Mouse (Mus musculus): ENCODE measurements at regions not wholly inside any gene's neighbourhood (a gene's known extent, or its start where the extent isn't known, plus 50 kb on each side); places are given as distances from the start of the nearest gene placed in this dataset. TPM values are rescaled to one million over a fixed set of nuclear protein-coding genes. Genes with fewer than 3 reads are reported as not detected.

DNA sequence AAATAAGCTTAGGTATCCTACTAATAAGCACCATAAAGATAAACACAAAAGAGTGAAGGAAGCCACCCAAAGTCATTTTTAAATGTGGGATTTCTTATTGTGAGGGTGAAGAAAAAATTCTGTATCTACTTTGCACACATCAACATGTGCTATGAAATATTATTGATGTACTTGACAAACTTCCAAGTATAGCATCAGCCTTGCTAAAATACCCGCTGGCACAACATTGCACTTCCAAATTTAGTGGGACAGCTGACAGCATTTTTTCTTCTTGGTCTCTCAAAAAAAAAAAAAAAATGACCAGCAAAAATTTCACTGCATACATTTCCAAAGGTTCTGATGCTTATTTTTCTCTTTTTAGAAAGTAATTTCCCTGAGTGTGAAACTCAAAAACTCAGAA lies 101.9 kb upstream of the Tll1 start:
- no peaks in the 10 kb centered on the region for H3K36me3 ChIP-seq (ENCODE audit: control insufficient read depth, insufficient read depth, low read length)
- DNase-seq (ENCODE audit: low spot score) (no peak), ATAC-seq (ENCODE audit: low FRiP score, low read depth) (no peak)
- H3K27ac ChIP-seq (replicated peaks; ENCODE audit: low read depth, low read length), result no peak overlapping the region
- H3K4me1 ChIP-seq (ENCODE audit: control insufficient read depth, insufficient read depth, low read length), result no peaks in the 10 kb centered on the region
- WGBS, result 94% methylated on average over 1 of the region's 1 CpGs
- TF ChIP-seq POLR2A (IDR thresholded peaks at IDR 0.05; ENCODE audit: borderline replicate concordance, extremely low read depth, insufficient read depth, insufficient read length), result no peak
- H3K9ac ChIP-seq (ENCODE audit: low read depth, low read length, severe bottlenecking), result no peak overlapping the region
- no peak overlapping the region for H3K4me3 ChIP-seq (replicated peaks; ENCODE audit: low read length)
- H3K9me3 ChIP-seq (ENCODE audit: control insufficient read depth, low read length), result no peaks in the 10 kb centered on the region
- no peak overlapping the region for H3K4me2 ChIP-seq (replicated peaks; ENCODE audit: low read depth, low read length, severe bottlenecking)
- no peaks in the 10 kb centered on the region for H3K27me3 ChIP-seq (ENCODE audit: control insufficient read depth, insufficient read depth, low read length)

DNA sequence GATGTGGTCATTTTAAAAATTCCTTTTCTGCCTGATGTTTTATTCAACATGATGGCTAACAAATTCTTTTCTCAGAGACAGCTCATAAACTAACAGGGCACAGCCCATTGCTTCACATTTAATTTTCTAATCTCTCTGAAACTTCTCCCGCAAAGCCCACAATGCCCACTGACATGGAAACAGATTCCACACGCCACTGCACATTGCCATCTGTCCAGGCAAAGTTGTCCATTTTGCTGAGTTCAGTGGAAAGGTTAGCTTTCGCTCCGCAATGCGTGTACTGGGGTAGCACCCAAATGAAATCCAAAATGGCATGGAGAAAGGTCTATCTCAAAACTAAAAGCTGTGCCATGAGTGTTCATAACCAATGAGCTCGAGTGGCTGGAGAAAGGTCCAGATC lies 76.7 kb upstream of the Tll1 start:
- no peaks in the 10 kb centered on the region for H3K4me1 ChIP-seq (ENCODE audit: control insufficient read depth, insufficient read depth, low read length)
- no peak overlapping the region for H3K4me2 ChIP-seq (replicated peaks; ENCODE audit: low read depth, low read length, severe bottlenecking)
- no peaks in the 10 kb centered on the region for H3K36me3 ChIP-seq (ENCODE audit: control insufficient read depth, insufficient read depth, low read length)
- H3K4me3 ChIP-seq (replicated peaks; ENCODE audit: low read length), result no peak overlapping the region
- no peak for TF ChIP-seq POLR2A (IDR thresholded peaks at IDR 0.05; ENCODE audit: borderline replicate concordance, extremely low read depth, insufficient read depth, insufficient read length)
- ATAC-seq (ENCODE audit: low FRiP score, low read depth), result no peak
- H3K9me3 ChIP-seq (ENCODE audit: control insufficient read depth, low read length), result no peaks in the 10 kb centered on the region
- no peak overlapping the region for H3K27ac ChIP-seq (replicated peaks; ENCODE audit: low read depth, low read length)
- H3K9ac ChIP-seq (ENCODE audit: low read depth, low read length, severe bottlenecking), result no peak overlapping the region
- H3K27me3 ChIP-seq (ENCODE audit: control insufficient read depth, insufficient read depth, low read length), result no peaks in the 10 kb centered on the region
- WGBS, result 88% methylated on average over 6 of the region's 6 CpGs
- DNase-seq (ENCODE audit: low spot score), result no peak

DNA sequence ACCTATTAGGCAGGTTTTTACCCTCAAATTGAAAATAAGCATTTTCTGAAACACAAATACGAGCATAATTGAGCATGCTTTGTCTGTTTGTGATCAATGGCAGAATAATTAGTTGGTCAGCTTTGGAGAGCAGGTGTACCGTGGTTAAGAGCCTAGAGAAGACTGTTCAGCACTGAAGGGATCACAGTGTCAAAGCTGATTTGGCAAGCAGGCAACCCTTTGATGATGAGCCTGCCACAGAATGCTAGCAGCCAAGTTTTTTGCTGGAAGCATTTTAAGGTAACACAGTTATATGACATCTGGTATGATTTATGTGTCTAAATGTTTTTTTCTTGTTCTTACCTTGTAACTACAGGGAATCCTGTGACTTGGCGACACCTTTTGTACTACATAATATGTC lies 75.5 kb upstream of the Tll1 start:
- ATAC-seq (ENCODE audit: low FRiP score, low read depth) (no peak), DNase-seq (ENCODE audit: low spot score) (no peak)
- WGBS, result 43% methylated on average over 3 of the region's 3 CpGs
- Histone ChIP-seq H3K4me2 (replicated peaks; ENCODE audit: low read depth, low read length, severe bottlenecking) (no peak overlapping the region), H3K27me3 (ENCODE audit: control insufficient read depth, insufficient read depth, low read length) (no peaks in the 10 kb centered on the region), H3K27ac (replicated peaks; ENCODE audit: low read depth, low read length) (no peak overlapping the region), H3K4me3 (replicated peaks; ENCODE audit: low read length) (no peak overlapping the region), H3K9ac (ENCODE audit: low read depth, low read length, severe bottlenecking) (no peak overlapping the region), H3K36me3 (ENCODE audit: control insufficient read depth, insufficient read depth, low read length) (no peaks in the 10 kb centered on the region), H3K4me1 (ENCODE audit: control insufficient read depth, insufficient read depth, low read length) (no peaks in the 10 kb centered on the region), H3K9me3 (ENCODE audit: control insufficient read depth, low read length) (no peaks in the 10 kb centered on the region)
- TF ChIP-seq POLR2A (IDR thresholded peaks at IDR 0.05; ENCODE audit: borderline replicate concordance, extremely low read depth, insufficient read depth, insufficient read length), result no peak

DNA sequence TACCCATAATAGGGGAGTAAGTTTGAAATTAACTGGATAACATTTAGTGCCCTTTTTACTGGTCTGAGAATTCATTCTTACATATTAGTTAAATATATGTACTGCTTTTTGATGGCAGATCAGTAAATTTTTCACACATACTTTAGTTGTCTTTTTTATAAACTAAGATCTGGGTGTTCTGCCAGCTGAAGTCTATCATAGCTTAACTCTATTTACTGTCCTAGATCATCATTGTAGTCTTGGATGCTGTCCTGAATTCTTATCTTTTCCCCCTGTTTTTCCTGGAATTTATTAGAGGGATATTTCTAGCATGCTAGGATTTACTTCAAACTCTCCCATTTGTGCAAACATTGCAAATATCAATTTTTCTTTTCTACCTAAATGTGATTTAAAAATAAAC lies 74.3 kb upstream of the Tll1 start:
- no peak for ATAC-seq (ENCODE audit: low FRiP score, low read depth)
- Histone ChIP-seq H3K36me3 (ENCODE audit: control insufficient read depth, insufficient read depth, low read length) (no peaks in the 10 kb centered on the region), H3K4me2 (replicated peaks; ENCODE audit: low read depth, low read length, severe bottlenecking) (no peak overlapping the region)

DNA sequence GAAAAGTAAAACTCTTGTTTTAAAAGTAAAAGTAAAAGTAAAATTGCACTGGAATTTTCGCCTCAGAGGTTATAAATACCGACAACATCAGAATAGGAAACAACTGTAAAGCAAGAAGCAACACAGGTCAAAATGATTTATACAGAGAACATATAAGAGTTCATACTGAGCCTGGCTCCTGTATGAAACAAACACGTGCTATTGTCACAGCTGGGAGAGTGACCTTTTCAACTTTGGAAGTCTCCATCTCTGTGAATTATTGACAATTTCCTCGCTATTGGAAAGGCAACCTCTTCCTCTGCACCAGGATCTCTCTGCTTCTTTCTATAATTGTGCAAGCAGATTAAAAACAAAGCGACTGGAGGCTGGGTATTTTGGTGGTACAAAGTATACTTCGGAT lies 70.0 kb upstream of the Tll1 start:
- Histone ChIP-seq H3K9ac (ENCODE audit: low read depth, low read length, severe bottlenecking) (no peak overlapping the region), H3K4me3 (replicated peaks; ENCODE audit: low read length) (no peak overlapping the region), H3K27me3 (ENCODE audit: control insufficient read depth, insufficient read depth, low read length) (no peaks in the 10 kb centered on the region), H3K4me1 (ENCODE audit: control insufficient read depth, insufficient read depth, low read length) (no peaks in the 10 kb centered on the region), H3K9me3 (ENCODE audit: control insufficient read depth, low read length) (no peaks in the 10 kb centered on the region), H3K27ac (replicated peaks; ENCODE audit: low read depth, low read length) (no peak overlapping the region), H3K36me3 (ENCODE audit: control insufficient read depth, insufficient read depth, low read length) (no peaks in the 10 kb centered on the region), H3K4me2 (replicated peaks; ENCODE audit: low read depth, low read length, severe bottlenecking) (no peak overlapping the region)
- no peak for TF ChIP-seq POLR2A (IDR thresholded peaks at IDR 0.05; ENCODE audit: borderline replicate concordance, extremely low read depth, insufficient read depth, insufficient read length)
- ATAC-seq (ENCODE audit: low FRiP score, low read depth), result no peak
- WGBS, result 73% methylated on average over 6 of the region's 6 CpGs
- DNase-seq (ENCODE audit: low spot score), result no peak

More for the DNA sequence above, 74.3 kb upstream of the Tll1 start:
- H3K27me3 ChIP-seq (ENCODE audit: control insufficient read depth, insufficient read depth, low read length), result no peaks in the 10 kb centered on the region
- no peaks in the 10 kb centered on the region for H3K9me3 ChIP-seq (ENCODE audit: control insufficient read depth, low read length)
- no peaks in the 10 kb centered on the region for H3K4me1 ChIP-seq (ENCODE audit: control insufficient read depth, insufficient read depth, low read length)
- no peak for DNase-seq (ENCODE audit: low spot score)
- H3K27ac ChIP-seq (replicated peaks; ENCODE audit: low read depth, low read length), result no peak overlapping the region
- no peak overlapping the region for H3K9ac ChIP-seq (ENCODE audit: low read depth, low read length, severe bottlenecking)
- TF ChIP-seq POLR2A (IDR thresholded peaks at IDR 0.05; ENCODE audit: borderline replicate concordance, extremely low read depth, insufficient read depth, insufficient read length), result no peak
- no peak overlapping the region for H3K4me3 ChIP-seq (replicated peaks; ENCODE audit: low read length)

DNA sequence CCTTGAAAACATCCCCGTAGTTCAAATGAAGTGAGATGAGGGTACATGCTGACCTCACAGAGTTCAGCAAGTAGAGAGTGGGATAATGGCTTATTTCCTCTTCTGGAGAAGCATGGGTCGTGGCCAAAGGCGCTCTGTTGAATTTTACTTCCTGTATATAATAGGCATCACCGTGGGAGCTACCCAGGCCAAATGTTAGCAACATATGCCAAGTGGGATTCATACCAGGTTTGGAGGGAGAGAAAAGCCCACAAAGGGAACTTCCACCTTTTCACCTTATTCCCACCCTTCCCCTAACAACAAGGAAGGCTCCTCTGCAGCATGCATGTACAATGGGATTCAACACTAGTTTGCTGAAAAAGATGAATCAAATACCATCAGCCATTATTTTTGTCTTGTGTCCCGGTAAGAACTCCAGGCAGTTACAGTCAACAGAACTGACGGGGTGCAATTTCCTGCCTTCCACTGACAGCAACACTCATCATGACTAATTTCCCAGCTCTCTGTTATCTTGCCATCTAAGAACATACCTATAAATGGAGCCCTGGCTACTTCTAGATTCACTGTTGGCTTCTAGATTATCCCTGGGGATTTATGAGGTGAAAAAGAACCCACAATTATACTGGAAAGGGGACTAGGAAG lies 59.4 kb upstream of the Tll1 start:
- no peak for DNase-seq (ENCODE audit: low spot score)
- Histone ChIP-seq H3K9me3 (ENCODE audit: control insufficient read depth, low read length) (no peaks in the 10 kb centered on the region), H3K36me3 (ENCODE audit: control insufficient read depth, insufficient read depth, low read length) (no peaks in the 10 kb centered on the region), H3K27ac (replicated peaks; ENCODE audit: low read depth, low read length) (no peak overlapping the region), H3K4me1 (ENCODE audit: control insufficient read depth, insufficient read depth, low read length) (no peaks in the 10 kb centered on the region), H3K4me2 (replicated peaks; ENCODE audit: low read depth, low read length, severe bottlenecking) (no peak overlapping the region), H3K4me3 (replicated peaks; ENCODE audit: low read length) (no peak overlapping the region), H3K9ac (ENCODE audit: low read depth, low read length, severe bottlenecking) (no peak overlapping the region), H3K27me3 (ENCODE audit: control insufficient read depth, insufficient read depth, low read length) (no peaks in the 10 kb centered on the region)
- 49% methylated on average over 6 of the region's 6 CpGs for WGBS
- TF ChIP-seq POLR2A (IDR thresholded peaks at IDR 0.05; ENCODE audit: borderline replicate concordance, extremely low read depth, insufficient read depth, insufficient read length), result no peak
- no peak for ATAC-seq (ENCODE audit: low FRiP score, low read depth)

MicroRNA genes in the stretch of these regions (microRNA counts, 519-probe panel; counts per million panel counts)
- microRNA mmu-miR-710, result 1,473 counts per million, percentile 11 among the panel's probes with 10 or more counts

Small RNAs in the stretch of these regions (microRNA-seq; reads per million reads assigned to microRNA genes)
- gene Mir710, result not detected
